Mouse (Mus musculus) CH12.LX (cell line): ENCODE results near the gene Zcchc24. TPM values are rescaled to one million over a fixed set of nuclear protein-coding genes. Genes with fewer than 3 reads are reported as not detected.

Source experiments
- DNase-seq: peaks from one replicate; pipeline ENCODE4 v3.0.0-alpha.2; 2013; ENCODE audit errors: extremely low read depth
- H3K27ac ChIP-seq: 2 replicates; pipeline ENCODE4 v1.5.1; 2012; ENCODE audit warnings: low read depth, mild to moderate bottlenecking, control low read depth, moderate library complexity; ENCODE audit not compliant: insufficient read depth
- H3K27me3 ChIP-seq: replicated peaks from 2 replicates; pipeline ENCODE3; 2012; ENCODE audit warnings: inconsistent platforms
- H3K36me3 ChIP-seq, 2 experiments: replicated peaks in 1 of 2; 2 replicates each; pipeline versions ENCODE3 to v1.6.1; 2012; ENCODE audit warnings: inconsistent platforms in 1 of 2, low read length in 1 of 2, mild to moderate bottlenecking in 1 of 2, mixed read lengths in 1 of 2, moderate library complexity in 1 of 2; ENCODE audit not compliant: control insufficient read depth in 1 of 2, insufficient read depth in 1 of 2
- H3K4me1 ChIP-seq, 2 experiments: 2 replicates each; pipeline ENCODE4 v1.6.1; 2012; ENCODE audit warnings: inconsistent platforms in 1 of 2, moderate library complexity in 1 of 2; ENCODE audit not compliant: insufficient read depth in 2 of 2, control insufficient read depth in 1 of 2
- H3K4me2 ChIP-seq: 2 replicates; pipeline ENCODE4 v1.6.1; 2012; ENCODE audit warnings: low read depth, mild to moderate bottlenecking, control low read depth; ENCODE audit not compliant: poor library complexity, insufficient read depth, severe bottlenecking
- H3K4me3 ChIP-seq, 3 experiments: fragments of 150-350 bp in 1 of 3; sonication (generic) in 1 of 3; replicated peaks in 1 of 3; 2 replicates each; pipeline versions ENCODE3 to v1.5.1; 2011 to 2012; ENCODE audit warnings: low read depth in 2 of 3, low read length in 2 of 3, mild to moderate bottlenecking in 2 of 3, moderate library complexity in 2 of 3, control low read depth in 1 of 3, improper control_type of control experiment in 1 of 3, inconsistent platforms in 1 of 3, mixed read lengths in 1 of 3; ENCODE audit not compliant: poor library complexity in 1 of 3
- H3K79me2 ChIP-seq: replicated peaks from 2 replicates; pipeline ENCODE4 v1.6.1; 2012; ENCODE audit warnings: mild to moderate bottlenecking, moderate library complexity; ENCODE audit not compliant: control insufficient read depth, poor library complexity, insufficient read depth, severe bottlenecking; ENCODE audit errors: extremely low read depth
- H3K9ac ChIP-seq: 2 replicates; pipeline ENCODE4 v1.6.1; 2012; ENCODE audit warnings: low read depth, mild to moderate bottlenecking, control low read depth, moderate library complexity; ENCODE audit not compliant: insufficient read depth
- H3K9me3 ChIP-seq: replicated peaks from 2 replicates; pipeline ENCODE3; 2012; ENCODE audit warnings: low read length, inconsistent platforms, mixed read lengths
- CHD1 ChIP-seq: IDR thresholded peaks from 2 replicates; pipeline ENCODE4 v1.6.1; 2012; ENCODE audit warnings: low read depth, low read length, improper control_type of control experiment, inconsistent platforms
- CHD2 ChIP-seq: IDR thresholded peaks from 2 replicates; pipeline ENCODE4 v1.6.1; 2011; ENCODE audit warnings: low read length, improper control_type of control experiment
- CTCF ChIP-seq, 2 experiments: IDR thresholded peaks in 1 of 2; conservative IDR thresholded peaks in 1 of 2; 2 replicates each; pipeline ENCODE4 v1.5.1; 2011 to 2012; ENCODE audit warnings: low read depth in 2 of 2, low read length in 2 of 2, improper control_type of control experiment in 1 of 2, inconsistent platforms in 1 of 2, mild to moderate bottlenecking in 1 of 2, moderate library complexity in 1 of 2
- ELF1 ChIP-seq: IDR thresholded peaks from 2 replicates; pipeline ENCODE4 v1.6.1; 2014; ENCODE audit warnings: low read depth, mild to moderate bottlenecking, inconsistent platforms, low read length, improper control_type of control experiment
- EP300 ChIP-seq: IDR thresholded peaks from 2 replicates; pipeline ENCODE4 v1.6.1; 2011; ENCODE audit warnings: low read length, improper control_type of control experiment
- ETS1 ChIP-seq: conservative IDR thresholded peaks from 2 replicates; pipeline ENCODE4 v1.6.1; 2012; ENCODE audit warnings: low read depth, mild to moderate bottlenecking, inconsistent platforms, low read length, improper control_type of control experiment, moderate library complexity
- GABPA ChIP-seq: IDR thresholded peaks from 2 replicates; pipeline ENCODE4 v1.6.1; 2012; ENCODE audit warnings: low read depth, low read length, improper control_type of control experiment, inconsistent platforms; ENCODE audit not compliant: insufficient replicate concordance
- HCFC1 ChIP-seq: IDR thresholded peaks from 2 replicates; pipeline ENCODE4 v1.6.1; 2012; ENCODE audit warnings: low read depth, mild to moderate bottlenecking, inconsistent platforms, low read length, improper control_type of control experiment
- IRF4 ChIP-seq: IDR thresholded peaks from 2 replicates; pipeline ENCODE4 v1.6.1; 2014; ENCODE audit warnings: low read depth, mild to moderate bottlenecking, inconsistent platforms, low read length, improper control_type of control experiment
- JUN ChIP-seq: IDR thresholded peaks from 2 replicates; pipeline ENCODE4 v1.6.1; 2011; ENCODE audit warnings: low read depth, mild to moderate bottlenecking, low read length, improper control_type of control experiment, moderate library complexity; ENCODE audit not compliant: insufficient read depth
- KAT2A ChIP-seq: IDR thresholded peaks from 2 replicates; pipeline ENCODE4 v1.6.1; 2012; ENCODE audit warnings: low read length, improper control_type of control experiment, inconsistent platforms; ENCODE audit not compliant: insufficient replicate concordance
- MAX ChIP-seq: IDR thresholded peaks from 2 replicates; pipeline ENCODE4 v1.6.1; 2011; ENCODE audit warnings: low read length, improper control_type of control experiment
- MXI1 ChIP-seq: IDR thresholded peaks from 2 replicates; pipeline ENCODE4 v1.6.1; 2011; ENCODE audit warnings: mild to moderate bottlenecking, low read depth, low read length, improper control_type of control experiment
- MYC ChIP-seq: IDR thresholded peaks from 2 replicates; pipeline ENCODE4 v1.6.1; 2011; ENCODE audit warnings: low read depth, mild to moderate bottlenecking, improper control_type of control experiment, low read length
- NELFE ChIP-seq: IDR thresholded peaks from 2 replicates; pipeline ENCODE4 v1.6.1; 2011; ENCODE audit warnings: low read depth, low read length, improper control_type of control experiment
- NRF1 ChIP-seq: IDR thresholded peaks from 2 replicates; pipeline ENCODE4 v1.6.1; 2014; ENCODE audit warnings: low read depth, mild to moderate bottlenecking, inconsistent platforms, low read length, improper control_type of control experiment, moderate library complexity
- POLR2A ChIP-seq: IDR thresholded peaks from 2 replicates; pipeline ENCODE4 v1.6.1; 2011; ENCODE audit warnings: low read depth, mild to moderate bottlenecking, improper control_type of control experiment, low read length
- RCOR1 ChIP-seq: conservative IDR thresholded peaks from 2 replicates; pipeline ENCODE4 v1.6.1; 2012; ENCODE audit warnings: low read depth, mild to moderate bottlenecking, inconsistent platforms, low read length, improper control_type of control experiment
- SIN3A ChIP-seq: IDR thresholded peaks from 2 replicates; pipeline ENCODE4 v1.6.1; 2012; ENCODE audit warnings: low read length, improper control_type of control experiment, inconsistent platforms
- SMC3 ChIP-seq: IDR thresholded peaks from 2 replicates; pipeline ENCODE4 v1.6.1; 2011; ENCODE audit warnings: low read depth, low read length, improper control_type of control experiment
- USF2 ChIP-seq: conservative IDR thresholded peaks from 2 replicates; pipeline ENCODE4 v1.6.1; 2011; ENCODE audit warnings: low read depth, low read length, improper control_type of control experiment
- ZMIZ1 ChIP-seq: IDR thresholded peaks from 2 replicates; pipeline ENCODE4 v1.6.1; 2012; ENCODE audit warnings: low read depth, mild to moderate bottlenecking, inconsistent platforms, low read length, improper control_type of control experiment
- dilution Hi-C: fragments of 300-500 bp; cut with MboI; formaldehyde crosslinking; loops from 2 replicates; pipeline ENCODE4 v1.14.3; 2020; ENCODE audit warnings: low sequenced_read_pairs; ENCODE audit not compliant: extremely low pct_unique_long_range_greater_than_20kb, extremely low pct_ligation_motif_present
- in situ Hi-C: fragments of 300-500 bp; cut with MboI; formaldehyde crosslinking; loops from 3 replicates; pipeline ENCODE4 v1.14.3; 2019; ENCODE audit warnings: low sequenced_read_pairs, low pct_ligation_motif_present, low pct_unique_long_range_greater_than_20kb, mixed read lengths
- polyA plus RNA-seq: library from polyadenylated mRNA; unstranded; fragments of >175 nt; gene quantifications from 2 replicates; pipeline ENCODE4 v1.2.1, GENCODE M21; 2012; ENCODE audit warnings: low read depth; ENCODE audit not compliant: insufficient read length
- total RNA-seq, 2 experiments: library from RNA; depleted of rRNA; stranded (reverse); fragments of 300-350 nt in 1 of 2; fragments of >200 nt in 1 of 2; gene quantifications; 2 replicates each; pipeline ENCODE4 v1.2.3; 2012 to 2014

Gene Zcchc24
- total and polyA plus RNA-seq, 3 experiments = 0.05 to 0.44 (median 0.08) TPM

DNA sequence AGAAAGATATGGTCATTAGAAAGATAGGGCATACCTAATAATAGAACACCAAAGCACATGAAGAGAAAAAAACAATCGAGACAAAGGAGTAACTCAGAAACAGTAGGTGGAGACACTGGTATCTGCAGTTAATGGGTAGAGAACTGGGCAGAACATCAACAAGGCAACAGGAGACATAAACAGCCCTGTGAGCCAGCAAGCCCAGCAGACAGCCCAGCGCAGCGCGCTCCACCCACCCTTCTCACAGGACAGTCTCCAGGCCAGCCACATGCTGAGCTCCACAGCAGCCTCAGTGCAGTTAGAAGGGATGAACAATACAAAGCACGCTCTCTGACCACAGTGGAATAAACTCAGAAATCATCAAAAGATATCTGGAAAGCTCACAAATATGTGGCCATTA, 15.8 kb downstream of the Zcchc24 start:
- TF ChIP-seq ETS1 (no peak), MYC (no peak), MAX (no peak), CHD2 (no peak), RCOR1 (no peak), CTCF (conservative IDR thresholded peaks at IDR 0.05 in 1 of 2, IDR thresholded peaks at IDR 0.05 in 1 of 2; ENCODE audit: low read depth in 2 of 2, low read length in 2 of 2) (no peak)
- no peak for DNase-seq
- Histone ChIP-seq H3K4me1 (peaks cover 6 to 30% of the 10 kb centered on the region in 2 experiments), H3K9me3 (no peaks in the 10 kb centered on the region), H3K9ac (no peak overlapping the region), H3K27me3 (peaks cover 11% of the 10 kb centered on the region), H3K4me2 (no peak overlapping the region), H3K79me2 (no peaks in the 10 kb centered on the region), H3K27ac (no peak overlapping the region), H3K4me3 (no peak overlapping the region), H3K36me3 (no peaks in the 10 kb centered on the region)
- in situ Hi-C loops (loop anchor here (5.0 kb wide), 1 partner anchor 36 kb away; no protein-coding TSS in a partner anchor), dilution Hi-C loops (no loop called here)

DNA sequence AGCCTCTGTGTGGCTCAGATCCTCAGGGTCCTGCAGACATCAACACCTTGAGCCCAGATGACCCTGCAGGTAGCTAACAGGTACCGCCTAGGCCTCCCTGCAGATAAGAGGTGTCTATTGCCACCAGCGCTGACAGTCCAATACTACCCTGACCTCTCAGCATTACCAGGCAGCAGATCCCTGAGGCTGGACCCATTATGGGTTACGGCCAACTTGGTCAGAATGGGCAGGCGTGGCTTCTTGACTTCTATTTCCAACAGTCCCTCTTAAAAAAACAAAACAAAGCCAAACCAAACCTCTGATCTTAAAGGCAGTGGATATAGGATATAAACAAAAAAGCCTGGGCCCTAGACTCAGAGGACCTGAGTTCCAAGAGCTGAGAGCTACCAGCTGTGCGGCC, 17.8 kb downstream of the Zcchc24 start:
- H3K4me3 ChIP-seq = no peak overlapping the region
- no peaks in the 10 kb centered on the region for H3K9me3 ChIP-seq
- H3K79me2 ChIP-seq = no peaks in the 10 kb centered on the region
- H3K27me3 ChIP-seq = peaks cover 2% of the 10 kb centered on the region
- in situ Hi-C loops = loop anchor here (5.0 kb wide), 1 partner anchor 34 kb away; no protein-coding TSS in a partner anchor
- TF ChIP-seq HCFC1 = no peak
- TF ChIP-seq ELF1 = no peak
- no peak for TF ChIP-seq SIN3A
- TF ChIP-seq JUN = no peak
- TF ChIP-seq KAT2A = no peak
- TF ChIP-seq EP300 = no peak
- TF ChIP-seq CHD1 = no peak
- no peak for TF ChIP-seq IRF4
- TF ChIP-seq ZMIZ1 = no peak
- no peak for TF ChIP-seq USF2
- TF ChIP-seq NELFE = no peak
- TF ChIP-seq GABPA = no peak
- TF ChIP-seq POLR2A = no peak
- no peak for TF ChIP-seq SMC3
- no peak for TF ChIP-seq NRF1
- no peak for TF ChIP-seq MXI1
- no peak overlapping the region for H3K9ac ChIP-seq
- no peak overlapping the region for H3K4me2 ChIP-seq
- H3K36me3 ChIP-seq = no peaks in the 10 kb centered on the region
- no peak overlapping the region for H3K27ac ChIP-seq
- dilution Hi-C loops = no loop called here
- H3K4me1 ChIP-seq = peaks cover 22 to 49% of the 10 kb centered on the region in 2 experiments
- DNase-seq = no peak
